24 mouse cellular contexts compared by ENCODE assay signal in the genomic region with DNA sequence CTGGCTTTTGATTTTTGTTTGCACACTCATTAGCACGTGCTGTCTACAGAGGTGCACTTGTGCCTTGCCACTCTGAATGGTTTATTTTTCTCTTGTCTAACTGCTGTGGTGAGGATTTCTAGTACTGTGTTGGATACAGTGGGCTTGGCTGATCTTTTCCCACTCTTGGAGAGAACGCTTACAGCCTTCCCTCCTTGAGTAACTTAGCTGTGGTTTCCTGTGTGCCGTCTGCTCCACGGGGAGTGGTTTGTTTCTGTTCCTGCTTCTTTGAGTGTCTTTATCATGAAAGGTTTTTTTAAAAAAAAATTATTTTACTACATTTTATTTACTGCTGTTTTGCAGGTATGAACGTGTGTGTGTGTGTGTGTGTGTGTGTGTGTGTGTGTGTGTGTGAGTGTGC.
A peak's percentile ranks its signal among the peaks of the same experiment; 100 is the strongest.
DNase-seq lines count a peak whose midpoint lies in the region; ATAC-seq lines count a peak whose summit lies in the region.
"Had no signal": no experiment of that assay in that cellular context is flagged by ENCODE, and none has a peak within 500 bp of the region (broad histone marks: within the 10 kb centered on the region; RNA-seq: fewer than 3 reads in every experiment).

No protein-coding gene starts in this region.

- H3K9me3 ChIP-seq in lung, embryonic 16.5 days (ENCODE audit: control insufficient read depth, low read length) = no peaks in the 10 kb centered on the region
- H3K9me3 ChIP-seq: embryonic facial prominence, embryonic 10.5 days; embryonic facial prominence, embryonic 12.5 days; forebrain, embryonic 13.5 days; forebrain, embryonic 15.5 days had no signal

- H3K9ac ChIP-seq in lung, embryonic 16.5 days (ENCODE audit: low read length) = no peak overlapping the region
- H3K9ac ChIP-seq: embryonic facial prominence, embryonic 12.5 days; forebrain, embryonic 13.5 days; forebrain, embryonic 15.5 days; forebrain, postnatal 0 days had no signal

- no peaks in the 10 kb centered on the region for H3K27me3 ChIP-seq in lung, embryonic 16.5 days (ENCODE audit: control insufficient read depth, insufficient read depth, low read depth, low read length)
- H3K27me3 ChIP-seq: embryonic facial prominence, embryonic 12.5 days; forebrain, embryonic 13.5 days; forebrain, embryonic 15.5 days; Patski had no signal

- peak; percentile 37; the same call in 1 of the 2 replicates for ATAC-seq in lung, embryonic 16.5 days (ENCODE audit: low read depth)
- peak; percentile 82 for ATAC-seq in common myeloid progenitor, adult 5-6 weeks (replicated peaks; ENCODE audit: low read depth, poor library complexity, severe bottlenecking)
- ATAC-seq in megakaryocyte, adult 5-6 weeks (ENCODE audit: poor library complexity, severe bottlenecking) = peak; percentile 97
- ATAC-seq: activated CD4-positive, CD25-positive, alpha-beta regulatory T cell, adult 4 months; CD4-positive, CD25-positive, alpha-beta regulatory T cell, adult 4 months; forebrain, embryonic 13.5 days; forebrain, embryonic 15.5 days; forebrain, postnatal 0 days; Patski had no signal

- no peak overlapping the region for H3K4me2 ChIP-seq in lung, embryonic 16.5 days (ENCODE audit: low read depth, low read length)
- H3K4me2 ChIP-seq: embryonic facial prominence, embryonic 12.5 days; forebrain, embryonic 13.5 days; forebrain, embryonic 15.5 days had no signal

- DNase-seq in lung, postnatal 36 days = no peak
- DNase-seq in adrenal gland, postnatal 10 days = no peak
- DNase-seq in left cerebral cortex, postnatal 25 days (ENCODE audit: low spot score in 2 of 2) = no peak
- DNase-seq: adrenal gland, adult 8-10 months; adrenal gland, postnatal 25 days; B cell, adult 2 months; cerebellum, adult 11 months; cerebellum, adult 18-20 months; cerebellum, adult 8-10 months; cerebellum, adult 9-11 months; cerebellum, postnatal 14 days; cerebellum, postnatal 36 days; forebrain, postnatal 0 days had no signal

- peaks cover 10% of the 10 kb centered on the region for H3K4me1 ChIP-seq in lung, embryonic 16.5 days (replicated peaks; ENCODE audit: control insufficient read depth, insufficient read depth, low read length)

- H3K27ac ChIP-seq in lung, embryonic 16.5 days (ENCODE audit: low read length) = no peak overlapping the region
- H3K27ac ChIP-seq: embryonic facial prominence, embryonic 10.5 days; embryonic facial prominence, embryonic 12.5 days; forebrain, embryonic 13.5 days; forebrain, embryonic 15.5 days had no signal

- WGBS in lung, embryonic 16.5 days = 39% methylated on average over 5 of the region's 5 CpGs

- no peak overlapping the region for H3K4me3 ChIP-seq in lung, embryonic 16.5 days (ENCODE audit: low read length)
- H3K4me3 ChIP-seq: embryonic facial prominence, embryonic 10.5 days; embryonic facial prominence, embryonic 12.5 days; forebrain, embryonic 13.5 days; forebrain, embryonic 15.5 days had no signal

- intact Hi-C loops in left cerebral cortex, postnatal 25 days (cut with DNase I) = no loop called here

- H3K36me3 ChIP-seq in lung, embryonic 16.5 days (ENCODE audit: control insufficient read depth, insufficient read depth, low read length) = peaks cover 7% of the 10 kb centered on the region; the same call in 1 of the 2 replicates
- H3K36me3 ChIP-seq: forebrain, embryonic 15.5 days; G1E had no signal

Comparison
In these comparisons a context has a peak if more than half of its experiments do, and no peak if none do; other contexts are left out.
1. ATAC-seq: peak in every context shown above with its lines; median percentile 97 in megakaryocyte, adult 5-6 weeks; 82 in common myeloid progenitor, adult 5-6 weeks; 37 in lung, embryonic 16.5 days.